Mouse (Mus musculus): ENCODE results near the gene Nsg2. TPM values are rescaled to one million over a fixed set of nuclear protein-coding genes. Genes with fewer than 3 reads are reported as not detected.
A peak's percentile ranks its signal among the peaks of the same experiment; 100 is the strongest.

Nsg2 gene
- total RNA-seq, 2 experiments from 2014 or later = 662 to 666 TPM

- DNase-seq (ENCODE audit: low spot score in 2 of 2) = no peak
- intact Hi-C loops (cut with DNase I) = loop anchor here (5.0 kb wide), 2 partner anchors 63 to 93 kb away; no protein-coding TSS in a partner anchor
These were observed 63.7 kb downstream of the Nsg2 start for GRCm38 (mm10) chr11:32063775-32064510.

GRCm38 (mm10) chr11:32064511-32064862 is 64.2 kb downstream of the Nsg2 start:
- DNase-seq (ENCODE audit: low spot score in 2 of 2) = no peak
- intact Hi-C loops (cut with DNase I) = loop anchor here (5.0 kb wide), 2 partner anchors 63 to 93 kb away; no protein-coding TSS in a partner anchor

GRCm38 (mm10) chr11:32068736-32069490 is 68.7 kb downstream of the Nsg2 start:
- no peak for DNase-seq (ENCODE audit: low spot score in 2 of 2)
- intact Hi-C loops (cut with DNase I) = no loop called here

DNA sequence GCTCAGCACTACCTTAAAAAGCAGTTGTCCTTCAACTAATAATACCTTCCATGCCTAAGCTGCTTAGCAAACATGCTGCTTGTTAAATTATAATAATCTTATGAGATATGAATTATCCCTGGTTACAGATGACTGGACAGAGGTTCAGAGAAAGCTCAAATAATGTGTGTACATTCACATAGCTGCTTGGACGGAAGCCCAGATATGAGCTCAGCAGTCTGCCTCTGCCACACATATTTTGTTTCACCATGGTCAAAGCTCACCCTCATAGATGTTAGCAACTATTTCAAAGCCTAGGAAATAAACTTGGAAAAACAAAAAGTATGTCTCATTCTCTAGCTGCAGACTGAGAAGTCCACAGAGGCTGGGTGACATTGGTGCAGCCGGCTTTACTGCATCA is 74.9 kb downstream of the Nsg2 start:
- intact Hi-C loops (cut with DNase I) = no loop called here
- no peak for DNase-seq (ENCODE audit: low spot score in 2 of 2)

- intact Hi-C loops (cut with DNase I) = loop anchor here (1.0 kb wide), 1 partner anchor 22 kb away; no protein-coding TSS in a partner anchor
These were observed 83.2 kb downstream of the Nsg2 start for GRCm38 (mm10) chr11:32083462-32083861.

GRCm38 (mm10) chr11:32086525-32086924 is 86.3 kb downstream of the Nsg2 start:
- DNase-seq (ENCODE audit: low spot score in 2 of 2) = no peak
- intact Hi-C loops (cut with DNase I) = no loop called here

More at GRCm38 (mm10) chr11:32083462-32083861, 83.2 kb downstream of the Nsg2 start:
- peak in 1 of 2 experiments; percentile 92 for DNase-seq (ENCODE audit: low spot score in 2 of 2)

DNA sequence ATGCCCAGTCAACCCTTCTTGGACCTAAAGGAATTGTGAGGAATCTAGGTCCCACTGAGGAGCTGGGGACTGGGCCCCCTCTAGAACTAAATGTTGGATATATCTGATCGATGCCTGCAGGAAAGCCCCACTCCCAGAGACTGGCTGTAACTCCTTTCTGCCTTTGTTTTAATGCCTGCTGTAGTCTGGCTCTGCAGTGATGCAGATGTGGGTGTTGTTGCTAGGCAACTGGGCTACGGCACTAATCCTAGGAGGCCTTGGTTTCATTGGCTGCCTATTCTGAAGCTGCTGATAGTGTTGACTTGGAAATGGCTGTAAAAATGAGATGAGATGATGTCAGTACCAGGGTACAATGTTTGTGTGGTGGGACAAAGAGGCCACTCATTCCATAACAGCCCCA is 87.1 kb downstream of the Nsg2 start:
- intact Hi-C loops (cut with DNase I) = no loop called here
- DNase-seq (ENCODE audit: low spot score in 2 of 2) = peak; percentile 89 to 96

DNA sequence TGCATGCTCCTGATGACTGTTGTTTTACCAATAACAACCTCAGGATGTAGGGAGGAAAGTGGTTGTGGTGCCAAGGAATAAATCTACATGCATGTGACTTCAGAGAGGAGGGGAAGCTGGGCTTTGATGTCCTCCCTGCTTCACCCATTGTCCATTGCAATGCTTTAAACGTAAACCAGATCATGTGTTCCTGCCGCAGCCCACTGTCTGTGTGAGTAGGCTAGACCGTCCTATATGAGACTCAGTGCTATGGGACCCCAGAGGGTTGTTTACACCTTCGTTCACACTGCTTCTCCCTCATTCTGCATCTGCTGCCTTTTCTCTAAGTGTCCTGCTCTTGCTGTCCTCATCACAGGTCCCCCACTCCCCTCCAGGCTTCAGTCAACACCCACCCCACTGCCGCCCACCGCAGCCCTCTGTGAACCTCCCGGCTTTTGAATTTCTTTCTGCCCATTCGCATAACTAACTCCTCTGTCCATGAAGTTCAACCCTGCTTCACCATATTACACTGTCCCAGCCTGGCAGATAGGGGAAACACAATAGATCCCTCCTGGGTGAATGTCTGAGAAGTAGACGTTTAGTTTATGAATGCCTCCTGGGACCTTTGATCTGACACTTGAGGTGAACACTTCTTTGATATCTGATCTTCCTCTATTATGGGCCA is 87.6 kb downstream of the Nsg2 start:
- DNase-seq (ENCODE audit: low spot score in 2 of 2) = no peak
- intact Hi-C loops (cut with DNase I) = no loop called here

DNA sequence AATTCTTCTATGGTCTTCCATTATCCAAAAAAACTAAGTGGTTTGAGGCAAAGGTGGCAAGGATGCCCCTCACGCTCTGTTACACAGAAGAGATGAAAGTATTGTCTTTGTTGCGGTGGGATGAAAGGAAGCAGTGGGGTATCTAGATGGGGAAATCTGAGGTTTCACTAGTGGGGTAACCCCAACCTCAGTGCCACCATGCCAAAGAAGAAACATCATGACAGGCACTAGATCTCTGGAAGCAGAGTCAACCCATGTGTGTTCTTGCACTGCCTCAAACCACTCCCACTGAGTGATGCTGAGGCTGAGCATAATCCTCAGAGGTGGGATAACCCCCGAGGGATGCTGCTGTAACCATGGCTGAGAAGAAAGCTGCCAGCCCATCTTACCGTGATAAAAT is 95.5 kb downstream of the Nsg2 start:
- no peak for DNase-seq (ENCODE audit: low spot score in 2 of 2)
- intact Hi-C loops (cut with DNase I) = no loop called here

DNA sequence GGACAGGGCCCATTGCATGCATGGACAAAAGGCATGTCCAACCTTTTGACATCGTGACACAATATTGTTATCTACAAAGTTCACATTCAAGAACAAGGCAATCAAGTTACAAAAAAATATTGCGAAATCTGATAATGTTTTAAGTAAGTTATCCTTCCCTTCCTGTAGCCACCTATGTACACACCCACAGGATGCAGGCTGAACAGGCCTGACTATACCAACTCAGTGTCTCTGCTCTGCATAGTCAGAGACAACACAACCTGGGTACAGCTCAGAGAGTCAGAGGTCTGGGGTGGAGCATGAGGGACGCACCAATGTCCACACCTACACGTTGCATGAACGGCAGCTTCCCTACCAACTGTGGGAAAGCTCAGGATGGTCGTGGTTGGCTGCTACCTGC is 96.1 kb downstream of the Nsg2 start:
- no peak for DNase-seq (ENCODE audit: low spot score in 2 of 2)
- intact Hi-C loops (cut with DNase I) = no loop called here

GRCm38 (mm10) chr11:32101059-32101632 is 100.9 kb downstream of the Nsg2 start:
- DNase-seq (ENCODE audit: low spot score in 2 of 2) = peak in 1 of 2 experiments; percentile 85
- intact Hi-C loops (cut with DNase I) = no loop called here

DNA sequence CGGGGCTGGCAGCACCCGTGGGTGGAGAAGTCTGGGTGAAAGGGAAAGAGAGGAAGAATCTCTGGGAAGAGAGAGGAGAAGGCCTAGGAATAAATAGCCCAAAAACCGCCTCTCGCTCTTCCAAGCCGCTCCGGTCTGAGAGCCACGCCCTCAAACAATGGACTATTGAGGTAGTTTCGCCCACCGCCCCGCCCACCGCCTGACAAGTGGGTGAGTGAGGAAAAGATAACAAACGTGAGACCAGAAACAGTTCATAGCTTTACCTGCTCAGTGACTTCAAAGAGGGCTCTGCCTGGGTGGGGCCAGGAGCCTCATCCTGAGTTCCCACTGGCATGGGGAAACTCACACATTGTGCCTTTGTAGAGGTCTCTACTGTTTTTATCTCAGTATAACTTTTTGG is 102.7 kb downstream of the Nsg2 start:
- intact Hi-C loops (cut with DNase I) = no loop called here

GRCm38 (mm10) chr11:32104406-32105116 is 104.3 kb downstream of the Nsg2 start:
- intact Hi-C loops (cut with DNase I) = no loop called here
- no peak for DNase-seq (ENCODE audit: low spot score in 2 of 2)

More for the DNA sequence above, 102.7 kb downstream of the Nsg2 start:
- peak in 1 of 2 experiments; percentile 27 for DNase-seq (ENCODE audit: low spot score in 2 of 2)

- DNase-seq (ENCODE audit: low spot score in 2 of 2) = peak in 1 of 2 experiments; percentile 25
- intact Hi-C loops (cut with DNase I) = no loop called here
These were observed 105.7 kb downstream of the Nsg2 start for GRCm38 (mm10) chr11:32105750-32106646.

DNA sequence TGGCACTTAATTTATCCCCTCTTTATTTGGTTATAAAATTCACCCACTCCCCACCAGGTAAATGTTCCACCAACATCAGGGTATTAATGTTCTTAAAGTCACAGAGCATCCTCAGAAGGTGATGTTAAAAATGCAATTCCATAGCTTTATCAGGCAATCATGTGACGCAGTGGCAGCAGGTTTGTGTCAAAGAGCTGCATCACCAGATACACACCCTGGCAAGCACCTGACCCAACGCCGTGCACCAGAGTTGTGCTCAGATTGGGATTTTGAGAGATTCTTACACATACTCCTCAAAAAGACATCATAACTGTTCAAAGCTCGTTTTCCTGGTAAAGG is 106.4 kb downstream of the Nsg2 start:
- intact Hi-C loops (cut with DNase I) = no loop called here
- DNase-seq (ENCODE audit: low spot score in 2 of 2) = no peak

DNA sequence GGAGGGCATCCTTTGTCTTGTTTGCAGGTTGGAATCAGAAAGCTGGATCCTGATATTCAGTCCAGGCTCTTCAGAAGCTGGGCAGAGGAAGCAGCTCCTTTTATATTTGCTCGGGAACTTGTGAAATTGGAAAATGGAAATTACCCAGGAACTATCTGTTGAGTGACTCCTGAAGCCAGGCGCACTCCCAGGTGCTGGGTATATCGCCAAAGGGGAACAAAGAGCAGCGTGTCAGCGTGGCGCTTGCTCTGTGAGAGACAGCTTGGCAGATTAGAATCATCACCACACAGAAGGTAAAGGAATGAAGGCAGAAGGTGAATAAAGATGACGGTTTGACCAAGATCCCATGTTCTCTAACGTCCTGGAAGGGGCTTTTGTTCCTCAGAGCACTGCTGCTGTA is 108.2 kb downstream of the Nsg2 start:
- intact Hi-C loops (cut with DNase I) = no loop called here
- no peak for DNase-seq (ENCODE audit: low spot score in 2 of 2)
